Mouse (Mus musculus) cerebellum, adult (tissue): Measurements from ENCODE around the gene Sparc.
"Not testable (repeated sequence)": the region's sequence is repeated elsewhere in the genome, so short reads cannot be mapped to it uniquely, and the experiment has no call there.

Experiments used
- ATAC-seq: cut with Nextera tagmentation; 2 replicates; pipeline ENCODE4 v1.9.2; 2017; ENCODE audit warnings: mild to moderate bottlenecking, moderate library complexity, mixed read lengths; ENCODE audit not compliant: insufficient number of reproducible peaks, low FRiP score, low TSS enrichment

Gene Sparc

GRCm38 (mm10) chr11:55439718-55440117, 16.7 kb upstream of the Sparc start:
- ATAC-seq, result no peak

- peak; percentile 82 for ATAC-seq
These were observed 15.0 kb upstream of the Sparc start for GRCm38 (mm10) chr11:55438031-55438430.

- ATAC-seq, result no peak
These were observed 13.1 kb upstream of the Sparc start for GRCm38 (mm10) chr11:55436089-55436488.

- ATAC-seq, result no peak
These were observed 10.0 kb upstream of the Sparc start for GRCm38 (mm10) chr11:55432981-55433380.

- ATAC-seq, result no peak
These were observed 7.0 kb upstream of the Sparc start for GRCm38 (mm10) chr11:55429973-55430372.

GRCm38 (mm10) chr11:55428186-55429012, 5.4 kb upstream of the Sparc start:
- no peak for ATAC-seq

- no peak for ATAC-seq
These were observed 1.9 kb upstream of the Sparc start for GRCm38 (mm10) chr11:55424746-55425360.

GRCm38 (mm10) chr11:55423756-55424155, 773 bp upstream of the Sparc start:
- ATAC-seq, result 0 out of 2 replicates have a peak, but pooled peaks have one; percentile 10

- peak; percentile 26; the same call in 1 of the 2 replicates for ATAC-seq
These were observed 3.2 kb downstream of the Sparc start for GRCm38 (mm10) chr11:55419678-55420307.

- peak; percentile 64; the same call in 1 of the 2 replicates for ATAC-seq
These were observed 3.7 kb downstream of the Sparc start for GRCm38 (mm10) chr11:55419296-55419677.

GRCm38 (mm10) chr11:55418704-55419061, 4.3 kb downstream of the Sparc start:
- ATAC-seq, result no peak

GRCm38 (mm10) chr11:55417898-55418703, 4.9 kb downstream of the Sparc start:
- ATAC-seq, result no peak

- ATAC-seq, result no peak
These were observed 6.2 kb downstream of the Sparc start for GRCm38 (mm10) chr11:55416609-55417265.

- ATAC-seq, result not testable (repeated sequence)
These were observed 7.3 kb downstream of the Sparc start for GRCm38 (mm10) chr11:55415731-55416130.

GRCm38 (mm10) chr11:55415036-55415704, 7.8 kb downstream of the Sparc start:
- no peak for ATAC-seq

GRCm38 (mm10) chr11:55414314-55414713, 8.7 kb downstream of the Sparc start:
- no peak for ATAC-seq

- no peak for ATAC-seq
These were observed 9.6 kb downstream of the Sparc start for GRCm38 (mm10) chr11:55413416-55413796.

GRCm38 (mm10) chr11:55412680-55413415, 10.1 kb downstream of the Sparc start:
- ATAC-seq, result no peak

GRCm38 (mm10) chr11:55412034-55412433, 10.9 kb downstream of the Sparc start:
- no peak for ATAC-seq
